Mouse (Mus musculus) gastrocnemius, postnatal 14 days (tissue): Measurements from ENCODE around the gene Med18. TPM values are rescaled to one million over a fixed set of nuclear protein-coding genes. Genes with fewer than 3 reads are reported as not detected.

Experiments
- DNase-seq: peaks from one replicate; pipeline ENCODE4 v3.0.0; 2021; ENCODE audit warnings: mixed read lengths
- intact Hi-C: fragments of 180-260 bp; cut with DNase I; formaldehyde crosslinking; loops from one replicate; pipeline ENCODE4 v1.15.1; 2025; ENCODE audit warnings: low total_unique reads
- long read RNA-seq, 2 experiments: library from polyadenylated mRNA; stranded (forward); transcript quantifications; one replicate each; pipeline ENCODE4 v2.0.0; 2021
- total RNA-seq, 2 experiments: library from RNA; stranded (reverse); gene quantifications; 2 replicates each; pipeline ENCODE4 v1.2.3; 2021

The Med18 gene
- total RNA-seq: 1 to 10 TPM; 3.8 to 5.2 TPM
- long read RNA-seq, experiment 1, partial matches to known transcripts: 0 of 3 reads
- long read RNA-seq, experiment 1, other reads (novel, unspliced or antisense): 0 of 3 reads
- long read RNA-seq, experiment 2, partial matches to known transcripts: 0 of 2 reads
- long read RNA-seq, experiment 2, other reads (novel, unspliced or antisense): 0 of 2 reads

- intact Hi-C loops: no loop called here
- peak; percentile 92 for DNase-seq
Measured at GRCm38 (mm10) chr4:132463430-132464254, at the start of gene Med18. Gene Med18 (minus strand): TSS chr4:132463921.

GRCm38 (mm10) chr4:132512080-132512479 lies 48.4 kb upstream of the Med18 start:
- intact Hi-C loops: loop anchor here (5.0 to 10.0 kb wide), 2 partner anchors 45 to 217 kb away; no protein-coding TSS in a partner anchor

GRCm38 (mm10) chr4:132510352-132510798 lies 46.7 kb upstream of the Med18 start, which contains the start of gene Sesn2:
Gene Sesn2 (minus strand): TSS chr4:132510501.
- intact Hi-C loops: loop anchor here (5.0 to 10.0 kb wide), 2 partner anchors 43 to 216 kb away; no protein-coding TSS in a partner anchor
- DNase-seq: peak; percentile 98

More at GRCm38 (mm10) chr4:132512080-132512479, 48.4 kb upstream of the Med18 start:
- no peak for DNase-seq

- intact Hi-C loops: loop anchor here (5.0 to 10.0 kb wide), 2 partner anchors 42 to 215 kb away; no protein-coding TSS in a partner anchor
Measured at GRCm38 (mm10) chr4:132509621-132510296, 46.0 kb upstream of the Med18 start.

GRCm38 (mm10) chr4:132507210-132507609 lies 43.5 kb upstream of the Med18 start:
- intact Hi-C loops: no loop called here
- DNase-seq: no peak

More at GRCm38 (mm10) chr4:132509621-132510296, 46.0 kb upstream of the Med18 start:
- peak; percentile 74 for DNase-seq

- DNase-seq: no peak
- intact Hi-C loops: no loop called here
Measured at GRCm38 (mm10) chr4:132506250-132506649, 42.5 kb upstream of the Med18 start.

- intact Hi-C loops: no loop called here
- no peak for DNase-seq
Measured at GRCm38 (mm10) chr4:132505800-132506199, 42.1 kb upstream of the Med18 start.

- DNase-seq: no peak
- intact Hi-C loops: no loop called here
Measured at GRCm38 (mm10) chr4:132505034-132505738, 41.5 kb upstream of the Med18 start.

GRCm38 (mm10) chr4:132503344-132503743 lies 39.6 kb upstream of the Med18 start:
- intact Hi-C loops: no loop called here
- no peak for DNase-seq

- intact Hi-C loops: no loop called here
- no peak for DNase-seq
Measured at GRCm38 (mm10) chr4:132501639-132502038, 37.9 kb upstream of the Med18 start.

- no peak for DNase-seq
- intact Hi-C loops: no loop called here
Measured at GRCm38 (mm10) chr4:132494271-132494918, 30.7 kb upstream of the Med18 start.

GRCm38 (mm10) chr4:132492178-132493060 lies 28.7 kb upstream of the Med18 start:
- DNase-seq: peak; percentile 37

GRCm38 (mm10) chr4:132491748-132492147 lies 28.0 kb upstream of the Med18 start:
- intact Hi-C loops: no loop called here
- DNase-seq: no peak

More at GRCm38 (mm10) chr4:132492178-132493060, 28.7 kb upstream of the Med18 start:
- intact Hi-C loops: no loop called here

GRCm38 (mm10) chr4:132491057-132491456 lies 27.3 kb upstream of the Med18 start:
- intact Hi-C loops: no loop called here
- DNase-seq: no peak

- intact Hi-C loops: no loop called here
- DNase-seq: no peak
Measured at GRCm38 (mm10) chr4:132490273-132491010, 26.7 kb upstream of the Med18 start.

GRCm38 (mm10) chr4:132488976-132489375 lies 25.3 kb upstream of the Med18 start:
- intact Hi-C loops: no loop called here
- no peak for DNase-seq

- no peak for DNase-seq
- intact Hi-C loops: no loop called here
Measured at GRCm38 (mm10) chr4:132488521-132488920, 24.8 kb upstream of the Med18 start.
